Mouse (Mus musculus) thymus, adult 2 months (tissue): ENCODE measurements around the gene Gm20388.

ENCODE experiments used
- CTCF ChIP-seq: fragments of 200-500 bp; IDR thresholded peaks from 2 replicates; pipeline ENCODE4 v1.5.1; 2012; ENCODE audit warnings: mild to moderate bottlenecking, control low read depth, low read length, moderate library complexity, borderline replicate concordance; ENCODE audit not compliant: control insufficient read depth, poor library complexity, insufficient read depth; ENCODE audit errors: extremely low read depth
- POLR2A ChIP-seq: fragments of 200-500 bp; IDR thresholded peaks from 2 replicates; pipeline ENCODE4 v1.6.1; 2012; ENCODE audit warnings: mild to moderate bottlenecking, low read length, control low read depth, moderate library complexity; ENCODE audit not compliant: control insufficient read depth, poor library complexity, insufficient read depth; ENCODE audit errors: extremely low read depth

- TF ChIP-seq CTCF (no peak), POLR2A (no peak)
Measured at GRCm38 (mm10) chr8:121218486-121218885, 1307.8 kb downstream of the Gm20388 start.
